Mouse (Mus musculus): Measurements from ENCODE around the gene Lyl1.

The Lyl1 gene

DNA sequence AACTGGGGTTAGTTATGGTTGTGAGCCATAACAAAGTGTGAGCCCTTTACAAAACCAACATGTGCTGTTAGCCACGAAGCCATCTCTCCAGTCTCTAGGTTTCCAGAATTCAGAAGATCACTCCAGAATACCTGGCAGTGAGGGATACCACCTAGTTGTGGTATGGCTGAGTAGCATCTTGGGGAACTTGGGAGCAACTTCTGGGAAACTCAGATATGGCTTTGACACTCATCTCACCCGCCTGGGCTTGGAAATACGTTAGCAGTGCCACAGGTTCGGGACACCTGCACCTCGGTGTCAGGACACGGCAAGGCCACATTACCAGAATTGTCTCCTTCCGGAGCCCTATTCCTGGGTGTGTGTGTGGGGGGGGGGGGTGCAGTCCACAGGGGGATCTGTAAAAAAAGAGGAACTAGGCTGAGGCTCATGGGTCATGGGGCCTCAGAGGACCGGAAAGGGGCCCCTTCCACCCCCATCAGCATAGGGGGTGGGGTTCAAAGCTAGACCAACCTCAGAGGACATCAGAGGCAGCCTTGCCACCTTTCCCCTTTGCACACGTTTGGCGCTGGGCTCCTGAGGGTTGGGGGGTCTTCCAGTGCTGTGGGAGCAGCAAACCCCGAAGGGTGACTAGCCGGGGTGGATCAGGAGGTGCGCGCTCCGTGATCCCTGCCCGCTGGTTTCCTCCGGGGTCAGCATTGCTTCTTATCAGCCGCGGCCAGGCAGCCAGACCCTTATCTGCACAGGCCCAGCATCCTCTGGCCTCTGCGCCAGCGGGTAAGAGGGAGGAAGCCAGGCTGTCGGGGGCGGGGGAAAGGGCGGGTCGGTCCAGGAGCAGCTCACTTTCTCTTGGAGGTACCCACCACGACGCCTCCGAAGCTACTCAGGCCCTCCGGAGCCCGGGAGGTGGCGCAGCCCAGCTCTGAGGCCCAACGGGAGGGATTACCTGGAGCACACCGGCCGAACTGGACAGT is at the start of gene Lyl1:
Gene Lyl1 (plus strand): TSS at position 517 of the 971 bp plus-strand sequence.
- DNase-seq (ENCODE audit: low spot score in 2 of 2), result peak in 1 of 2 experiments; percentile 13

DNA sequence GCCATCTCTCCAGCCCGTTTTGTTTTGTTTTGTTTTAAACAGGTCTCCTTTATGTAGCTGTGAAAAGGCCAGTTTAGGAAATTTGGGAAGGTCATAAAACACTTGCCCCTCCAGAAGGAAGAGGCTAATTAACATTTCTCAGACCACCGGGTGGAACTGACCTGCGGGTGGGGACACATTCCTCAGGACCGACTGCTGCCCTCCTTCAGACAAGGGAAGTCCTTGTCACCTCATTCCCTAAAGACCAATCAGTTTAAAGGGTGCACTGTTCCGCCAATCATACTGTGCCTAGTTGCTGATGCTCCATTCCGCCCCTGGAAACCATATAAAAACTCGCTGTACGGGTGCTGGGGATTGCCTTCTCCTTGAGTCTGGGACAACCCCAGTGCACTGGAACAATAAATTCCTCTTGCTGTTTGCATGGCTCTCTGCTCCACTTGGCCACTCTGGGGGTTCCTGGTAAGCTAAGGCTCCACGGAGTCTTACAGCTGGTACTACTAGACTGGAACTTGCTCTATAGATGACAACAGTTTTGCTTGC is 48.1 kb upstream of the Lyl1 start:
- DNase-seq (ENCODE audit: low spot score in 2 of 2), result no peak

DNA sequence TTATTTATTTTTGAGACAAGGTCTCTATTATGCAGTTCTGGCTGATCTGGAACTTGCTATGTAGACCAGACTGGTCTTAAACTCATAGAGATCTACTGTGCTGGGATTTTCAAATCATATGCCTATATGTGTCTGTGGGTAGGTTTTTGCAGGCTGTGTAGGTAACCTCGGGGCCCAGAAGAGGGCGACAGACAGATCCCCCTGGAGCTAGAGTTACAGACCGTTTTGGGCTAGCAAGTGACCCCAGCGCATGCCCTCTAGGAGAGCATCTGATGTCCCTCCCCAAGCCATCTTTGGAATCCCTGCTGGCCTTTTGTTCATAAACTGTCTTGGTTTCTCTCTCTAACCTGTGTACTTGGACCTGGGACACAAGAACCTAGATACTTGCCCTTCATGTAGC is 46.7 kb upstream of the Lyl1 start:
- DNase-seq (ENCODE audit: low spot score in 2 of 2), result no peak

DNA sequence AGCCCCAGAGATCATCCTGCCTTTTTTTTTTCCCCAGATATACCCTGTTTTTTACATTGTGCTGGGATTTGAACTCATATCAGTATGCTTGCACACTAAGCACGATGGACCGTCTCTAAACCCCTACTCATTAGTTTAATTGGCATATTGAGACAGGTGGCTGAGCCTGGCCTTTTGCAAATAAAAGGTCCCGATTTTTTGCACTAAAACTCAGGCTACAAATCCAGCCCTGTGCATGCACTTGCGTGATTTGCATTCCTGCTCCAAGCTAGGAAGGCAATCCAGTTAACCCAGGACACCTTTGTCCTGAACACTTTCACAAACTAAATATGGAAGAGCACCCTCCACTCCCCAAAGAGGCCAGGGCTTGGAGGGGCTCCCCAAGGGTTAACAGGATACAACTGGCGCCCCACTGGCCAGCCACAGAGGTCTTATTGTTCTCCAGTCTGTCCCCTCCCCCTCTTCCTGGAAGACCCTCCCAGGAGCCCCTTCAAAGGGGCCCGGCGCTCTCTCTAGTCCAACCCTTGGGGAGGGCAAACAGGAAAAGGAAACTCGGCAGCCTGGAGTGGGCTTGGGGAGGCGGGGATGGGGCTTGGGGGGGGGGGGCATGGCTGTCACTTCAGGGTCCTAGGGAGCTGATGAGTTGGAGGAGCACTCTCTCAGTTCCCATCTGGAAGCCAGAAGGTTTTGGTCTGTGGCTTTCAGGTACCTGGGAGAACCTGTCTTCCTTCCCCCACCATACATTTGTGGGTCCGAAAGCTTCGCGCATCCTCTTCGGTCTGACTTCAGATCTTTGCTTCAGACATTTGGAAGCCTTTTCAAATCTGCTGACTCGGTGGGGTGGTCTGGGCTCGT is 45.7 kb upstream of the Lyl1 start:
- no peak for DNase-seq (ENCODE audit: low spot score in 2 of 2)

DNA sequence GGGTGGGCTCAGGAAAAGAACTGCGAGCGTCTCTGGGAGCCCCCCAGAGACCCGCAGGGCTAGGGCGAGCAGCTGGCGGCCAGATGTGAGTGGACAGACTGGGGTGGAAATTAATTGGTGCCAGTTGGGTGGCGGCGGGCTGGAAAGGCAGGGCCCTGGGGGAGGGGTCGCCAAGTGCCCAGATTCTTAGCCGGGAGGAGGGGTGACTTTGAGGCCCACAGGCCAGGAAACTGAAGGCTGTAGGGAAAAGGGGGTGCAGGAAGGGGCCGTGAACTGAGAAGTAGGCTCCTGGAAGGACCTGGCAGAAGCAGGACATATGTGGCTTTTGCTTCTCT is 45.1 kb upstream of the Lyl1 start:
- no peak for DNase-seq (ENCODE audit: low spot score in 2 of 2)

GRCm38 (mm10) chr8:84656641-84657126 is 44.6 kb upstream of the Lyl1 start:
- no peak for DNase-seq (ENCODE audit: low spot score in 2 of 2)

GRCm38 (mm10) chr8:84657203-84657602 is 44.1 kb upstream of the Lyl1 start:
- no peak for DNase-seq (ENCODE audit: low spot score in 2 of 2)

DNA sequence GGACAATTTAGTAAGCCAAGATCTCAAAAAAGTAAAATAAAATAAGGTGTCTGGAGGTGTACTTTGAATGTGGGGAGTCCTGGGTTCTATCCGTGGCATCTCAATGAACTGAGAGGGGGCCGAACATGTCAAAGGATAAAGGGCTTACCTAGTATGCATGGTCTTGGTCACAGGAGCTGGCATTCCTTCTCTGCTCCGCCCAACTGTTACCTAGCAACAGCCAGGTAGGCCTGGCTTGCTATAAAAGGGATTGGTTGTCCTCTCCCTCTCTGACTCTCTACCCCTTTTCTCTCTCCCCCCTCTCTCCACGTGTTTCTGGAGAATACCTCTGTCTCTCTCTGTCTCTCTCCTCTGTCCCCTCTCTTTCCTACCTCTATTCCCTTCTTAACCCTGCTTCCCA is 43.6 kb upstream of the Lyl1 start:
- no peak for DNase-seq (ENCODE audit: low spot score in 2 of 2)

DNA sequence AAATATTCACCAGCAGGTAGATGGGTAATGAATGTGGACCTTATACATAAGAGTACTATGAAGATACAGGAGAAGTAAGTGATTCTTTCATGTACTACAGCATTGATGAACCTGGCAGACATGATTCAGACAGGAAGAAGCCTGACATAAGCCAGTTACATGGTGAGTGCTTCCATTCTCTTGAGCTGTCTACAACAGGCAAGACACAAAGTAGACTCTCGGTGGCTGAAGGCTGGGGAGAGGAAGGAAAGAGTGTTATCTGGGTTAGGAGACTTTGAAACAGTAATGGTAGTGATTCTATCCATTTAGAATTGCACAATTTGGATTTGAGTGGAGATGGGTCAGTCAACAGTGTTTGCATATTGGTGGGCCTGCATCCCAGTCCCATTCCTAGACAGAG is 42.3 kb upstream of the Lyl1 start:
- DNase-seq (ENCODE audit: low spot score in 2 of 2), result no peak

DNA sequence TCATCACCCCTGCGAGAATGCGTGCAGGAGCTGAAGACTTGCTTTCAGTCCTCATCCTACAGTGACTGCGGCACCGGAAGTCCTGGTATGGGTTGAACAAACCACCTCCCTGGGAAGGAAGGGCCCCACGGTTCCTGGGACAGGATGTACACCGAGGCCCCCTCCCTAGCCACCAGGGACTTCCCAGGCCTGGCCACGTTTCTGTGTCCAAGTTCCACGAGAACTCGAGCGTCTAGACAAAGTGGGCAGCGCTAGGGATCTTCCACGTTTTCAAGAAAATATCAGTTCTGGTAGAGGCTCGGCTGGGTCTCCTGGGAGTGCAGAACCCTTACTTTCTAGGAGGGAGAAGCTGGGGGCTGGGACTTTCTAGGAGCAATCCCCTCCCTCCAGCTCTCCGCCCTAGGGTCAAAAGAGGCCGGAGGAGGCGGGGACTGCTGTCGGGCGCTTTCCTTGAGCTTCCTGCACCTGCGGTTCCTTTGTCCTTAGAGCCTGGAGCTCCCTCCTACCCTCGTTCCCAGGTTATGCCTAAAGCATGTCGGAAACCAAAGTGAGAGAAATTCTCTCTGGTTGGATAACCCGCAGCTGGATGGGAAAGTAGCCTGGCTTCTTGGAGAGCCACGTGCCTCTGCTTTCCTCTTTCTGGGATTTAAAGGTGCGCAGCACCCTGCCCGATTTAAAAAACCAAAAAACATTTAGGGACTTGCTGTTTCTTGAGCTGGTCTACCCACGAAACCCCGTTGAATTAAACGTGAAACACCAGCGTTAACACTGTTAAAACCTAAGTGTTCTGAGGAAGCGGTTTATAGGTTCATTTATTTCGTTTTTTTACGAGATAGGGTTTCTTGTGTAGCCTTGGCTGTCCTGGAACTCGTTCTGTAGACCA is 41.1 kb upstream of the Lyl1 start:
- no peak for DNase-seq (ENCODE audit: low spot score in 2 of 2)

- DNase-seq (ENCODE audit: low spot score in 2 of 2), result no peak
These were observed 40.3 kb upstream of the Lyl1 start for GRCm38 (mm10) chr8:84660819-84661457.

DNA sequence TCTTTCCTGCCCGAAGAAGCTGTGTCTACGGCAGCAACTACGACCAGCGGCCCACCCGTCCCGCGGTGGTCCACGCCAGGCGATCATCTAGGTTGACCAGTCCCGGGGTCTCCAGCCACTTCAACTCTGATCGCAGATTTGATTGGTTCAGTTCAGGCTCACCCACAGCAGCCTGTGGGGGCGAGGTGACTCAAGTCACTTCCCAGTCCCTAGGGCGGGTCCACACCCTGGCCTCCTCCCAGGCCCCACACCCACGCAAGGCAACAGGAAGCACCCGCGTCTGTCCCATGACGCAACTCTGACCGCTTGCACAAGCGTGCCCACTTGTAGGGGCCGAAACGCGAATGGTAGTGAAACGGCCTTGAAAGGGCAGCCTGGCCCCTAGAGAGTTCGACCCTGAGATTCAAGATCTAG is 39.8 kb upstream of the Lyl1 start:
- DNase-seq (ENCODE audit: low spot score in 2 of 2), result peak in 1 of 2 experiments; percentile 40

DNA sequence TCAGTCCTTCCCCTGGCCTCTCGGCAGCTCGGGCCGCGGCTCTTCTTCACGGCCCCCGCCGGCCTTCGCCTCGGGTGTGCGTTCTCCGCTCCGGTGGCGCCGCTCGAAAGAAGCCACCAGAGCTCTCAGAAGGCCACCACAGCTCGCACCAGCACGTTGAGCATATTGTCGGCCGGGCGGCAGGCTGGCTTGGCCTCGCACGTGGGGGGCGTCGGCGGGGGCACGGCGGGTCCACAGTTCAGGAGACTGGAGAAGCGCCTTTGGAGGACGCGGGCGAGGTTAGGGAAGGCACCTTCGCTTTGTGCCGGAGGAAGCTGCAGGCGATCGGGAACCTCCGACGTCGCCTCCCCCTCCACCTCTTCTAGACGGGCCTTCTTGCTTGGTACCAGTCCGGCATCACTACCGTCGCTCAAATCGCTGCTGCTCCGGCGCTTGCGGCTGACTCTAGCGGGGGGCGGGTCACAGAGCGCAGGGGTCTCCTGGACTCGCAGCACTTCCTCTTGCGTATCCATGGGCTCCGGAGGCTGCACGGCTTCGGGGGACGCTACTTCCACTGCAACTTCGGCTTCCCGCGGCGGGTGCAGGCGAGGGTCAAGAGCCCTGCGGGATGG is 39.2 kb upstream of the Lyl1 start:
- DNase-seq (ENCODE audit: low spot score in 2 of 2), result peak; percentile 31 to 50

DNA sequence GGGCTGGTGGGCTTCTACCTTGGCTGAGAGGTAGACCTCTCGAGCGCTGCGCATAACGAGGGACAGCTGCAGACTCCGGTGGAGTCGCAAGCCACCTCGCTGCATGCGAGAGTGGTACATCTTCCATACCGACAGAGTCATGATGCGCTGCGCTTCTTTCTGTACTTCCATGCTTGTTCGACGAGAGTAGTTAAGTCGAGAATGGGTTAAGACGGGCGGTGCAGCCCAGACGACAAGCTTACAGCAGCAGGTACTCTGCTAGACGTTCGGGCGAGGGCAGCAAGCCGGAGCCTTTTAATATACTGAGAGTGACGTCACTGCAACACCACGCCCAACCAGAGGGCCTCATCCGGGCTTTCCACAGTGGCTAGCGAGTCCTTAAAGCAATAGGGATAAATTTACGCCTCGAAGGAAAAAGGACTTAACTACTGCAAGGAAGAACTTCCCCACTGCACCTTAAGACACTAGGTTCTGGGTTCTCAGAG is 38.6 kb upstream of the Lyl1 start, which contains the start of gene Ier2:
Gene Ier2 (minus strand): TSS at position 272 of the 485 bp plus-strand sequence.
- DNase-seq (ENCODE audit: low spot score in 2 of 2), result peak; percentile 90 to 91

DNA sequence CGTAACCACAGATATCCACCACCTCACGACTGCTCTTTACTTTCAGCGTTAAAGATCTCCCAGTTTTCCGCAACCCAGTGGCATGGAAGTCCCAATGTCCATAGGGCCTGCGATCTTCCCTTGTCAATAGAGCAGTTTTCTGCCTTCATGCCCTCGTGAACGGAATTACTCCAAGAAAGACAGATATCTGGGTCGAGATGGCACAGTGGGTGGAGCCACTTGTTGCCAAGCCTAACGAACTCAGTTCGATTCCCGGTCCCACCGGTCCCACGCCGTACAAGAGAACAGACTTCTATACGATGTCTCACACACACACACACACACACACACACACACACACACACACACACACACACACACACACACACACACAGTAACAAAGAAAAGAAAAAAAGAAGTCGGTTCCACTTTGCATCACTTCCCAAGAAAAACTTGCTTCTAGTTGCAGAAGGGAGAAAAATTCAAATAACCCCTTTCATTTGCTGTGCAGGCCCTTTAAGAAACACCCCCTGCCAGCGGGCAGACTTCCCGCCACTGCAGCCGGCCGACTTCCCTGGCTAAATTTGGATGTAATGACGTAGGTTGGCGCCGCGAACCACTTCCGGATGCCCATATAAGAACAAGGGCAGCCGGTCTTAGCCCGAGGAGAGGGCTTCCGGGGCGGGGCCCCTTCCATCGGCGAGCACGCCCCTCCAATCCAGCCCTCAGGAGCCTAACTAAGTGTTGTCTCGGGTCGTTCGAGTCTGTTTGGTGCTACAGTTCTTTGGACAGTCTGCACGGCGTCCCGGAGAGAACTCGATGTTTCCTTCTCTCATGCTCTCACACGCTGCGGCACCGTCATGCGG is 37.6 kb upstream of the Lyl1 start:
- DNase-seq (ENCODE audit: low spot score in 2 of 2), result peak; percentile 94

- DNase-seq (ENCODE audit: low spot score in 2 of 2), result peak; percentile 76 to 79
These were observed 36.5 kb upstream of the Lyl1 start for GRCm38 (mm10) chr8:84664566-84665384.

- DNase-seq (ENCODE audit: low spot score in 2 of 2), result no peak
These were observed 35.8 kb upstream of the Lyl1 start for GRCm38 (mm10) chr8:84665385-84665893.

DNA sequence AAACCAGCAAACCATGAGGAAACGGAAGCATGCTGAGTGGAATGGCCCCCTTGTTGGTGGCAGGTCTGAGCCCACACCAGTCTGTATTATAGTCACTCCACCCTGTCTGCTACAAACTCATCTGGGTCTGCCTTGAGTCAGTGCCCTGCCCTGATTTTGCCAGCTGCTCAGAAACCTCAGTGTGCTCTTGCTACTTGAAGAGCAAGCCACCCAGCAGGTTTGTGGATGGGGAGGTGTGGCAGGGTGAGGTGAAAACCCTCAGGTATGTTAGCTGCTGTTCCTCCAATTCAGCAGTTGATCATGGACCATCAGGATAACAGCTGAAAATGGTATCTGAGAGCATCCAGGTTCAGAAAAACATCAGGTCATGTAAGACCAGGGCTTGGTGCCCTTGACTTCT is 33.2 kb upstream of the Lyl1 start:
- DNase-seq (ENCODE audit: low spot score in 2 of 2), result no peak

Measured in frontal cortex, postnatal 14 days (tissue).